Mouse (Mus musculus) embryonic fibroblast, embryonic 13.5 days (primary cell): ENCODE measurements at regions not wholly inside any gene's neighbourhood (a gene's known extent, or its start where the extent isn't known, plus 50 kb on each side); places are given as distances from the start of the nearest gene placed in this dataset.

ENCODE experiments used
- CTCF ChIP-seq: IDR thresholded peaks from 2 replicates; pipeline ENCODE4 v1.5.1; 2011; ENCODE audit warnings: mild to moderate bottlenecking, control low read depth, low read length, moderate library complexity, borderline replicate concordance; ENCODE audit not compliant: insufficient read depth
- POLR2A ChIP-seq: IDR thresholded peaks from 2 replicates; pipeline ENCODE4 v1.6.1; 2011; ENCODE audit warnings: low read depth, mild to moderate bottlenecking, control low read depth, low read length, moderate library complexity

- no peak for TF ChIP-seq CTCF
- TF ChIP-seq POLR2A: no peak
These were observed 307.5 kb upstream of the Cwc22 start for GRCm38 (mm10) chr2:78253601-78254097.
